Mouse (Mus musculus): ENCODE data around the gene Zc3h18.

DNA sequence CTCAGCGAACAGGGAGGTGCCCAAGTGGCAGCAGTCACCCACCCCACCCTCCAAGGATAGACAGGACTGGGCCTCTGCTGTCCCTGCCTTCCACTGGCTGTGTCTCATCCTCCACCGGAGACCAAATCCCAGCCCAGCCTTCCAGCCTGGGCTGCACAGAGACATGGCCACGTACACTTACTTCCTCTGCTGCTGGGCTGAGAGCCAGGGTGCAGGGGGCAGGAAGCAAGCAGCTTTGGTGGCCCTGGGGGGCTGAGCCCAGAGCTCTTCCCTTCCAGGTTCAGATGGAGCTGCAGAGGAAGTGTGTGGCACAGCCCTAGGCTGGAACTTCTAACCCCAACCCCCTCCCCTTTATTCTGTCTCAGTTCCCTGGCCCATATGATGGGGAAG, 45.3 kb upstream of the Zc3h18 start:
- TF ChIP-seq CTCF (IDR thresholded peaks at IDR 0.05; ENCODE audit: low read depth, low read length) = no peak
- no peak for TF ChIP-seq POLR2A (IDR thresholded peaks at IDR 0.05; ENCODE audit: borderline replicate concordance, low read depth, low read length)
